Mouse (Mus musculus) stomach, postnatal 0 days (tissue): ENCODE data around the gene Rrp36.

Source experiments
- CTCF ChIP-seq: IDR thresholded peaks from 2 replicates; pipeline ENCODE4 v1.5.1; 2016; ENCODE audit warnings: antibody characterized with exemption, low read depth, mild to moderate bottlenecking, moderate library complexity
- EP300 ChIP-seq: optimal IDR thresholded peaks from 2 replicates; pipeline ENCODE3; 2016; ENCODE audit warnings: antibody characterized with exemption

GRCm38 (mm10) chr17:46624598-46624997, 49.6 kb downstream of the Rrp36 start:
- TF ChIP-seq CTCF (no peak), EP300 (no peak)
